Comparison of ENCODE assay signal across 9 mouse cellular contexts in the genomic region with DNA sequence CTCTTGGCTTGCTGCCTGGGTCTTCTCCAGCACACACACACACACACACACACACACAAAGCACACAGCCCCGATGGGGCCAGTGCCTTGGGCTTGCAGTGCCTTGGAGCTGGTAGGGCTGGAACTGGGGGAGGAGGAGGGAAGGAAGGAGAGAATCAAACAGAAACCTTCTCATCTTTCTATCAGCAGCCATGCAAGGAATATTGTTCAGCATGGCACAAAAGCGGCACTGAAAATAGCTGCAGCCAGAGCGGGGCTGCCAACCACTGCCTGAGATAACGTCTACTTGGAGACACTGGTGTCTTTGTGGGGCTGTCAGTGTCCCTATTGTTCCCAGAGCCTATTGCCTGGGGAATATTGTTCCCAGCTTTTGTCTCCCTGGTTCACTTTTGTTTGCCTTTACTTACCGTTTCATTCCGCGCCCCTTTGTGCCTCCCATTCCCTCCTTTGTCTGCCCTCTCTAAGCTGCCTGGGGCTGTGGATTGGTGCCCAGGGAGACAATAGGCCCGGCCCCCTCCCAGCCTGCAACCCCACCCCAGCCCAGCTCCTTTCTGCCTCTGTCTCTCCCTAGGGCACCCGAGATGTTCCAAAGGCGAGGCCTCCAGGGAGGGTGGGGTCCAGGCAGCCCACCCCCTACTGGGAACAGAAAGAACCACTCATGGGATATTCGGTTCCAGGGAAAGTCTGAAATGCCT.
A peak's percentile ranks its signal among the peaks of the same experiment; 100 is the strongest.
DNase-seq lines count a peak whose midpoint lies in the region; ATAC-seq and TF ChIP-seq lines count a peak whose summit lies in the region.
"Had no signal": no experiment of that assay in that cellular context is flagged by ENCODE, and none has a peak within 500 bp of the region (broad histone marks: within the 10 kb centered on the region; RNA-seq: fewer than 3 reads in every experiment).

No protein-coding gene starts in this region.

- peak overlapping the region; percentile 95 for H3K27ac ChIP-seq in ES-Bruce4 (ENCODE audit: insufficient read depth, low read length)
- peak overlapping the region; percentile 72; the same call in 1 of the 2 replicates for H3K27ac ChIP-seq in cortical plate, adult 2 months (ENCODE audit: insufficient read depth, low read length)
- peak overlapping the region; percentile 74 for H3K27ac ChIP-seq in midbrain, postnatal 0 days (ENCODE audit: low read depth, low read length)

- no peak for TF ChIP-seq POLR2A in ES-Bruce4 (IDR thresholded peaks at IDR 0.05; ENCODE audit: insufficient read depth, low read length)
- TF ChIP-seq POLR2A in cortical plate, adult 2 months (IDR thresholded peaks at IDR 0.05; ENCODE audit: extremely low read depth, insufficient read depth, low read length), result no peak

- peak overlapping the region; percentile 45; the same call in 1 of the 2 replicates for H3K9ac ChIP-seq in ES-Bruce4 (ENCODE audit: low read depth, poor library complexity, severe bottlenecking)
- H3K9ac ChIP-seq in midbrain, postnatal 0 days (replicated peaks; ENCODE audit: low read length, poor library complexity, severe bottlenecking), result peak overlapping the region; percentile 55

- H3K4me2 ChIP-seq in midbrain, postnatal 0 days (ENCODE audit: low read depth, low read length, poor library complexity, severe bottlenecking), result peak overlapping the region; percentile 60

- no peaks in the 10 kb centered on the region for H3K9me3 ChIP-seq in ES-Bruce4 (replicated peaks; ENCODE audit: control insufficient read depth, insufficient read depth, low read length, poor library complexity, severe bottlenecking)
- H3K9me3 ChIP-seq in midbrain, postnatal 0 days (ENCODE audit: low read length), result no peaks in the 10 kb centered on the region
- H3K9me3 ChIP-seq: megakaryocyte, embryonic 14.5 days had no signal

- H3K36me3 ChIP-seq in ES-Bruce4 (ENCODE audit: control insufficient read depth, insufficient read depth, low read length, poor library complexity, severe bottlenecking), result no peaks in the 10 kb centered on the region
- H3K36me3 ChIP-seq in midbrain, postnatal 0 days (ENCODE audit: insufficient read depth, low read length), result no peaks in the 10 kb centered on the region

- peak; percentile 98 for TF ChIP-seq EP300 in ES-Bruce4 (IDR thresholded peaks at IDR 0.05; ENCODE audit: insufficient read depth, low read depth, low read length)

- no peak for TF ChIP-seq CTCF in ES-Bruce4 (IDR thresholded peaks at IDR 0.05; ENCODE audit: low read depth, low read length)
- no peak for TF ChIP-seq CTCF in cortical plate, adult 2 months (IDR thresholded peaks at IDR 0.05; ENCODE audit: extremely low read depth, insufficient read depth, low read length)
- no peak; the same call in 1 of the 2 replicates for TF ChIP-seq CTCF in midbrain, postnatal 0 days (IDR thresholded peaks at IDR 0.05)

- DNase-seq in heart, adult 8-10 months (ENCODE audit: low spot score), result peak; percentile 28
- peak; percentile 36 for DNase-seq in kidney, postnatal 14 days
- DNase-seq in liver, result peak; percentile 11
- DNase-seq in midbrain, postnatal 0 days (ENCODE audit: low spot score), result peak; percentile 64
- DNase-seq in thymus, postnatal 10 days (ENCODE audit: low spot score in 2 of 2), result peak; percentile 11 to 30
- no peak for DNase-seq in cerebellum, postnatal 36 days

- no peaks in the 10 kb centered on the region for H3K27me3 ChIP-seq in ES-Bruce4 (ENCODE audit: control insufficient read depth, insufficient read depth, low read length, poor library complexity, severe bottlenecking)
- H3K27me3 ChIP-seq in midbrain, postnatal 0 days (ENCODE audit: insufficient read depth, low read length), result no peaks in the 10 kb centered on the region

- peak overlapping the region; percentile 34 for H3K4me3 ChIP-seq in ES-Bruce4 (ENCODE audit: low read depth, low read length)
- H3K4me3 ChIP-seq in cortical plate, adult 2 months (ENCODE audit: insufficient read depth, low read length), result no peak overlapping the region; the same call in 1 of the 2 replicates
- H3K4me3 ChIP-seq in midbrain, postnatal 0 days (ENCODE audit: low read depth, low read length), result peak overlapping the region; percentile 26; the same call in 1 of the 2 replicates
- H3K4me3 ChIP-seq: megakaryocyte, embryonic 14.5 days had no signal

- ATAC-seq in midbrain, postnatal 0 days (ENCODE audit: low FRiP score), result peak; percentile 81; the same call in 1 of the 2 replicates

- WGBS in midbrain, postnatal 0 days, result 0% methylated on average over 11 of the region's 11 CpGs

- H3K4me1 ChIP-seq in ES-Bruce4 (ENCODE audit: control insufficient read depth, insufficient read depth, low read length), result peaks cover 16% of the 10 kb centered on the region
- no peaks in the 10 kb centered on the region for H3K4me1 ChIP-seq in cortical plate, adult 2 months (ENCODE audit: control insufficient read depth, insufficient read depth, low read length)
- H3K4me1 ChIP-seq in midbrain, postnatal 0 days (ENCODE audit: insufficient read depth, low read length), result peaks cover 9% of the 10 kb centered on the region; the same call in 1 of the 2 replicates

Comparison
In these comparisons a context has a peak if more than half of its experiments do, and no peak if none do; other contexts are left out.
1. DNase-seq: peak in heart, adult 8-10 months (single experiment), kidney, postnatal 14 days (single experiment), liver (single experiment), midbrain, postnatal 0 days (single experiment) and thymus, postnatal 10 days (2 of 2); none in cerebellum, postnatal 36 days (0 of 2).
2. Peak in every context shown above with its lines, with median percentiles within 50 percentile points of each other: H3K27ac ChIP-seq.